Mouse (Mus musculus) brain, embryonic 14.5 days (tissue): Measurements from ENCODE around the gene Lacc1. TPM values are rescaled to one million over a fixed set of nuclear protein-coding genes. Genes with fewer than 3 reads are reported as not detected.
A peak's percentile ranks its signal among the peaks of the same experiment; 100 is the strongest.

ENCODE experiments used
- DNase-seq: peaks from one replicate; pipeline ENCODE4 v3.0.0-alpha.2; 2011; ENCODE audit warnings: low read depth
- CTCF ChIP-seq: fragments of 200-500 bp; IDR thresholded peaks from 2 replicates; pipeline ENCODE4 v1.5.1; 2012; ENCODE audit warnings: inconsistent platforms, mild to moderate bottlenecking, moderate library complexity, borderline replicate concordance; ENCODE audit not compliant: insufficient read depth, insufficient read length; ENCODE audit errors: extremely low read depth
- POLR2A ChIP-seq: fragments of 200-500 bp; IDR thresholded peaks from 2 replicates; pipeline ENCODE4 v1.6.1; 2012; ENCODE audit warnings: mild to moderate bottlenecking, inconsistent platforms, borderline replicate concordance; ENCODE audit not compliant: poor library complexity, insufficient read depth, insufficient read length, severe bottlenecking; ENCODE audit errors: extremely low read depth
- polyA plus RNA-seq: library from polyadenylated mRNA; depleted of rRNA; stranded (reverse); fragments of >200 nt; gene quantifications from 2 replicates; pipeline ENCODE4 v1.2.3, GENCODE M21; 2012; rRNA removed

Lacc1 gene
- 3.0 and 3.5 TPM in 2 replicates for polyA plus RNA-seq

- peak; percentile 54 for DNase-seq
- no peak for TF ChIP-seq POLR2A
- TF ChIP-seq CTCF: peak; percentile 70
Measured at GRCm38 (mm10) chr14:77036226-77037046, at the start of gene Lacc1, which contains the start of gene Ccdc122. Lacc1 (minus strand) TSS chr14:77036904. Ccdc122 (plus strand) TSS chr14:77036772.

- no peak for TF ChIP-seq CTCF
- TF ChIP-seq POLR2A: no peak
- no peak for DNase-seq
Measured at GRCm38 (mm10) chr14:77081248-77081647, 44.5 kb upstream of the Lacc1 start.

DNA sequence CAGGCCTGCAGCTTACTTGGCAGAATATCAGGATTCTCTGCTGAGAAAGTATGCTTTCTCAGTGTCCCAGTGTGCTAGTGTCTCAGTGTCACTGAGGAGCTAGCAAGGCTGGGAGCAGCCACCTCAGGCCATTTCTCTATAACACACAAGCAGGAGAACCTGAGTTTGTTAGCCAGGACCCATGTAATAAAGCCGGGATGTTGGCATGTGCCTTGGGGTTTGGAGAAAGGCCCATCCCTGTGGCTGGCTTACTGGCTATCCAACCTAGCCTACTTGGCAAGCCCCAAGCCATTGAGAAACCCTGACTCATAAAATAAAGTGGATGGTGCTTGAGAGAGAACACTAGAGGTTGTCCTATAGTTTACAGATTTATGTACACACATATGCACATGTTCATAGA is 32.7 kb upstream of the Lacc1 start:
- TF ChIP-seq POLR2A (no peak), CTCF (no peak)
- DNase-seq: no peak

GRCm38 (mm10) chr14:77053288-77053687 is 16.6 kb upstream of the Lacc1 start:
- DNase-seq: no peak
- no peak for TF ChIP-seq POLR2A
- TF ChIP-seq CTCF: no peak

DNA sequence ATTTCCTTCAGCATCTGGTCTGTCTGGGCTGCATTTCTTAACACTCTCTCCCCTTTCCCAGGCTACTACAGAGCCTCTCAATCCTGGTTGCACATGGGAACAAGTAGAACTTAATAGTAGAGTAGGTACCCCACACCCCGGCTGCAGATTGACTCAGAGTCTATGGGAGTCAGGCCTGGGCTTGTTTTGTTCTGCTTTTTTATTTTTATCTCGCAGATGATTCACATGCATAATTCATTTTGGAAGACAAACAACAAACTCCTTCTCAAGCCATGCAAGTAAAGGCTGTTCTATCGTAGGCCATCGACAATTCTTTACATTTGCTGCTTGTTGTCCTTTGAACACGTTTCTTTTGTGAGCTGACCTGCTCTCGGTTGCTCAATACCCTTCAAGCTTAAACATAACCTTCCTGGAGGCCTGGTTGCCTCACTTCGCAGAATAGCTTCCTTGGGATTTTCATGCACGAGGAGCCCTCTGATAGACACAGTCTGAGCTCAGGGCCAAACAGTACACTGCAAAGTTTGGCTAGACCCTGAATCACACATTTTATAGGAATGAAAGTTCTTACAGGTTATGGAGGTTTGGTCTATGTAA is 1.2 kb upstream of the Lacc1 start:
- no peak for DNase-seq
- TF ChIP-seq CTCF: no peak
- no peak for TF ChIP-seq POLR2A

DNA sequence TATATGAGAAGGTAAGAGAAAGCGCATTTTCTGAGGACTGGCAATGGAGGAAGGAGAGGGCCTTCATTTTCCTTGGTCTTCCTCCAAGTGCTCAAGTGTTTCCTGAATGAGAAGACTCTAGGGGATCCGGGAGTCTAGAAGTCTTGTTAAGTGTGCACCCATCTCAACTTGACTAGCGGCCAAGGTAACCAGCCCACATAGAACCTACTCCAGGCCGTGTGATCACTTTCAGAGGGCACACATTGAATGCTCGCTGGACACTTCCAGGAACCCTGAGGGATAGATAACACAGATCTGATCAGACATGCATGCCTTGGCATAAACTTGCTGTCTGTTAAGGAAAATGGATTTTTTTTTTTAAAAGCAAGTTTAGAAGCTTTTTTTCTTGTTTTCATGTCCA is 626 bp upstream of the Lacc1 start:
- TF ChIP-seq POLR2A: no peak
- no peak for DNase-seq

GRCm38 (mm10) chr14:77034970-77035369 is 1.7 kb downstream of the Lacc1 start:
- no peak for DNase-seq
- TF ChIP-seq POLR2A (no peak), CTCF (no peak)

- no peak for DNase-seq
- TF ChIP-seq CTCF (no peak), POLR2A (no peak)
Measured at GRCm38 (mm10) chr14:77034175-77034915, 2.4 kb downstream of the Lacc1 start.

DNA sequence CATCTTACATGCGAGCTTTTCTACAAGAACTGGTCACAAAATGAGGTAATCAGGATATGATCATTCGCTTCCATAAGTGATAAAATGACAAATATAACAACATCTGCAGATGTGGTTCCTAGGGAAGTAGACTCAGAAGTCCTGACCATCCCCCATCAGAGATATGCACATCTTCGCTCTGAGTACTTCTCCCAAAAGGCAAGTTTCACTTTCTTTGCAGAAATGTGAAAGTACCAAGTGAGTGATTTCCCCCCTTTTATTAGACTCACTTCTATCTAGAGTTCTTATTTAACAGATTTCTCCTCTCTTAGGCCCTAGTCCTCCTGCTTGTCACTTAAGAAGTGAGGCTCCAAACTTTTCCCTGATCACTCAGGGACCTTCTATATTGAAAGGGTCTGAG is 3.3 kb downstream of the Lacc1 start:
- no peak for DNase-seq
- TF ChIP-seq POLR2A: no peak
- TF ChIP-seq CTCF: no peak

GRCm38 (mm10) chr14:77032433-77032832 is 4.3 kb downstream of the Lacc1 start:
- no peak for TF ChIP-seq CTCF
- DNase-seq: no peak

- no peak for DNase-seq
- no peak for TF ChIP-seq POLR2A
- TF ChIP-seq CTCF: no peak
Measured at GRCm38 (mm10) chr14:77030808-77031207, 5.9 kb downstream of the Lacc1 start.

- TF ChIP-seq POLR2A (no peak), CTCF (no peak)
- DNase-seq: peak; percentile 28
Measured at GRCm38 (mm10) chr14:77029319-77030054, 7.2 kb downstream of the Lacc1 start.
